Mouse (Mus musculus) CD4-positive, CD25-positive, alpha-beta regulatory T cell, adult 4 months (primary cell): ENCODE data around the gene Wdr25. TPM values are rescaled to one million over a fixed set of nuclear protein-coding genes. Genes with fewer than 3 reads are reported as not detected.

ENCODE experiments used
- ATAC-seq: one replicate; pipeline ENCODE4 v1.8.0; 2017
- polyA plus RNA-seq, 2 experiments: library from polyadenylated mRNA; unstranded; fragments of 100-300 nt; shearing (Covaris generic); gene quantifications; one replicate each; pipeline ENCODE4 v1.2.1; 2017

The Wdr25 gene
- polyA plus RNA-seq, 2 experiments from 2014 or later, result 5.7 to 19.2 TPM

- no peak for ATAC-seq
These were observed 2.6 kb downstream of the Wdr25 start for GRCm38 (mm10) chr12:108896006-108896405.

GRCm38 (mm10) chr12:108901346-108901745 is 7.9 kb downstream of the Wdr25 start:
- ATAC-seq, result no peak

GRCm38 (mm10) chr12:108902940-108903339 is 9.5 kb downstream of the Wdr25 start:
- peak; percentile 77 for ATAC-seq

GRCm38 (mm10) chr12:108903600-108904275 is 10.3 kb downstream of the Wdr25 start:
- ATAC-seq, result no peak

- no peak for ATAC-seq
These were observed 10.8 kb downstream of the Wdr25 start for GRCm38 (mm10) chr12:108904276-108904653.

- ATAC-seq, result no peak
These were observed 12.3 kb downstream of the Wdr25 start for GRCm38 (mm10) chr12:108905620-108906302.

GRCm38 (mm10) chr12:108906398-108906797 is 13.0 kb downstream of the Wdr25 start:
- ATAC-seq, result no peak

- ATAC-seq, result no peak
These were observed 16.5 kb downstream of the Wdr25 start for GRCm38 (mm10) chr12:108909846-108910433.

- no peak for ATAC-seq
These were observed 19.0 kb downstream of the Wdr25 start for GRCm38 (mm10) chr12:108912442-108912841.

- no peak for ATAC-seq
These were observed 20.8 kb downstream of the Wdr25 start for GRCm38 (mm10) chr12:108914198-108914597.

GRCm38 (mm10) chr12:108914709-108915340 is 21.4 kb downstream of the Wdr25 start:
- no peak for ATAC-seq

- ATAC-seq, result no peak
These were observed 22.5 kb downstream of the Wdr25 start for GRCm38 (mm10) chr12:108915893-108916292.

- no peak for ATAC-seq
These were observed 23.1 kb downstream of the Wdr25 start for GRCm38 (mm10) chr12:108916447-108917042.

GRCm38 (mm10) chr12:108917509-108917908 is 24.1 kb downstream of the Wdr25 start:
- ATAC-seq, result no peak

- ATAC-seq, result no peak
These were observed 25.3 kb downstream of the Wdr25 start for GRCm38 (mm10) chr12:108918753-108919152.

GRCm38 (mm10) chr12:108926606-108927111 is 33.2 kb downstream of the Wdr25 start:
- no peak for ATAC-seq

- ATAC-seq, result no peak
These were observed 34.8 kb downstream of the Wdr25 start for GRCm38 (mm10) chr12:108928249-108928648.

GRCm38 (mm10) chr12:108929475-108929874 is 36.0 kb downstream of the Wdr25 start:
- no peak for ATAC-seq

GRCm38 (mm10) chr12:108931341-108932053 is 38.1 kb downstream of the Wdr25 start:
- ATAC-seq, result no peak

- no peak for ATAC-seq
These were observed 38.7 kb downstream of the Wdr25 start for GRCm38 (mm10) chr12:108932113-108932512.

GRCm38 (mm10) chr12:108934231-108934630 is 40.8 kb downstream of the Wdr25 start:
- no peak for ATAC-seq

- no peak for ATAC-seq
These were observed 43.4 kb downstream of the Wdr25 start for GRCm38 (mm10) chr12:108936834-108937233.
